Mouse (Mus musculus): ENCODE results near the gene Clk2.

Clk2 gene

GRCm38 (mm10) chr3:89164506-89165267, at the start of gene Clk2:
TSS of gene Clk2 (plus strand) at chr3:89164795.
- DNase-seq (ENCODE audit: low read depth in 1 of 2, low spot score in 2 of 2): peak; percentile 85 to 88

DNA sequence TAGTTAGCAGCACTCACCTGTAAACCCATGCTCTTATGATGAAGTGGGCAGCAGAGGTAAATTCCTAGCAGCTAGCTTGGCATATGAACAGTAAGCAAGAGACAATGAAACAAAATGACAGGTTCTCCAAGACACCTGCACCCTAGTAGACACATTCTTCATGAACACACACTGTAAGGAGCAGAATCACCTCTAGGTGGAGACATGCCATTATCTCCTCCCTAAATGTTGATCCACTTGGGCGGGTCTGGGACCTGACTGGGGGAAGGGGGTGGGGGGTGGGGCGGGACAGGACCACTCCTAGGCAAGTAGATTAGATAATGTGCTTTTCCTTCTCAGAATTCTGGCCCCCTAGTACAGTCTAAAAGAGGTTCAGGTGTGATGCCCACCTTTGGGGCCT, 49.1 kb upstream of the Clk2 start:
- no peak for DNase-seq (ENCODE audit: low read depth in 1 of 2, low spot score in 2 of 2)

DNA sequence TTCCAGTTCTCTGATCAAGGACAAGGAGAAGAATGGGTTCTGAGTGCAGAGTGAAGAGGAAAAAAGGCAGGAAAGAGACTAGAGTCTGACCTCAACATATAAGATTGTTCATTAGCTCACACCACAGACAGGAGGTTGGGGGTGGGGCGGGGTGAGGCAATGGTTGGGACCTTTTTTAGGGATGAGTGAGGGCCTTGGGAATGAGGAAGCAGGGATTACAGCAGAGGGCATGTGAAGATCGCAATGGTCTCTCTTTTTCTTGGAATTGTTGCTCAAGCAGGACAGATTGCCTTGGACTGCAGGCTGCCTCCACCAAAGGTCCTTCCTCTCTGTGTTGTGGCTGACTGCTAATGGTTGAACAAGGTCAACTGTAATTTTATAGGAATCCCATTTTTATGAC, 41.3 kb upstream of the Clk2 start:
- DNase-seq (ENCODE audit: low read depth in 1 of 2, low spot score in 2 of 2): no peak

- no peak for DNase-seq (ENCODE audit: low read depth in 1 of 2, low spot score in 2 of 2)
These were observed 40.4 kb upstream of the Clk2 start for GRCm38 (mm10) chr3:89124241-89124640.

- no peak for DNase-seq (ENCODE audit: low read depth in 1 of 2, low spot score in 2 of 2)
These were observed 38.6 kb upstream of the Clk2 start for GRCm38 (mm10) chr3:89125981-89126380.

- DNase-seq (ENCODE audit: low read depth in 1 of 2, low spot score in 2 of 2): no peak
These were observed 34.7 kb upstream of the Clk2 start for GRCm38 (mm10) chr3:89129908-89130307.

- DNase-seq (ENCODE audit: low read depth in 1 of 2, low spot score in 2 of 2): no peak
These were observed 32.8 kb upstream of the Clk2 start for GRCm38 (mm10) chr3:89131816-89132215.

GRCm38 (mm10) chr3:89132285-89133062, 32.1 kb upstream of the Clk2 start:
- DNase-seq (ENCODE audit: low read depth in 1 of 2, low spot score in 2 of 2): no peak

DNA sequence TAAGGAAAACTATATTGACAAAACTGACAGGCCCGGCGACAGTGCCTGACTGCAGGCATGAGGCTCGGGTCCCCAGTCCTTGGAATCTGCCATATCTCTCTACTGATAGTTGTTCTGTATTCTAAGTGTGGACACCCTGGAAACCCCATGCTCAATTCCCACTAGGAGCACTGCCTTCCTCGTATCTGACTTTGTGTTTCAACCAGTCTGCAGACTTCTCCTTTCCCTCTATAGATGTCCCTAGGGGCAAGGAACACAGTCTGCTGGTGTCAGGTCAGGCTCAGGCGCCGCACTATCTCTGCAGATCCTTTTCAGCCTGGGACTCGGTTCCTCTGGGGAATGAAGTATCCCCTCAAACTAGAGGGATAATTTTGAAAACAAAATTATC, 31.5 kb upstream of the Clk2 start:
- DNase-seq (ENCODE audit: low read depth in 1 of 2, low spot score in 2 of 2): no peak

GRCm38 (mm10) chr3:89133752-89134151, 30.8 kb upstream of the Clk2 start:
- DNase-seq (ENCODE audit: low read depth in 1 of 2, low spot score in 2 of 2): no peak

GRCm38 (mm10) chr3:89135958-89136357, 28.6 kb upstream of the Clk2 start, which contains the start of gene Pklr:
TSS of gene Pklr (plus strand) at chr3:89136142.
- no peak for DNase-seq (ENCODE audit: low read depth in 1 of 2, low spot score in 2 of 2)

GRCm38 (mm10) chr3:89136365-89136764, 28.2 kb upstream of the Clk2 start:
- DNase-seq (ENCODE audit: low read depth in 1 of 2, low spot score in 2 of 2): no peak

DNA sequence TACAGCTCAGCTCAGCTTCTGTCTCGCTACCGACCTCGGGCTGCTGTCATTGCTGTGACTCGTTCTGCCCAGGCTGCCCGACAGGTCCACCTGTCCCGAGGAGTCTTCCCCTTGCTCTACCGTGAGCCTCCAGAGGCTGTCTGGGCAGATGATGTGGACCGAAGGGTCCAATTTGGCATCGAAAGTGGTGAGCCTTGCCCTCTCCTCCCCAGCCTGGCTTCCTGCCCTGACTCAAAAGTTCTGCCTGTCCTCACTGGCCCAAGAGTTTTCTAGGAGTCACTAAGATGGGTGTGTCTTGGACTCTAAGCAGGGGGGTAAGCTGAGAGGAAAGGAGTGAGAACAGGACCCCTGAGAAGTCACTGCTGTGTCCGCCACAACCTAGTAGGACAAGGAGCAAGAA, 19.8 kb upstream of the Clk2 start:
- DNase-seq (ENCODE audit: low read depth in 1 of 2, low spot score in 2 of 2): no peak

- no peak for DNase-seq (ENCODE audit: low read depth in 1 of 2, low spot score in 2 of 2)
These were observed 19.0 kb upstream of the Clk2 start for GRCm38 (mm10) chr3:89145566-89145965.

DNA sequence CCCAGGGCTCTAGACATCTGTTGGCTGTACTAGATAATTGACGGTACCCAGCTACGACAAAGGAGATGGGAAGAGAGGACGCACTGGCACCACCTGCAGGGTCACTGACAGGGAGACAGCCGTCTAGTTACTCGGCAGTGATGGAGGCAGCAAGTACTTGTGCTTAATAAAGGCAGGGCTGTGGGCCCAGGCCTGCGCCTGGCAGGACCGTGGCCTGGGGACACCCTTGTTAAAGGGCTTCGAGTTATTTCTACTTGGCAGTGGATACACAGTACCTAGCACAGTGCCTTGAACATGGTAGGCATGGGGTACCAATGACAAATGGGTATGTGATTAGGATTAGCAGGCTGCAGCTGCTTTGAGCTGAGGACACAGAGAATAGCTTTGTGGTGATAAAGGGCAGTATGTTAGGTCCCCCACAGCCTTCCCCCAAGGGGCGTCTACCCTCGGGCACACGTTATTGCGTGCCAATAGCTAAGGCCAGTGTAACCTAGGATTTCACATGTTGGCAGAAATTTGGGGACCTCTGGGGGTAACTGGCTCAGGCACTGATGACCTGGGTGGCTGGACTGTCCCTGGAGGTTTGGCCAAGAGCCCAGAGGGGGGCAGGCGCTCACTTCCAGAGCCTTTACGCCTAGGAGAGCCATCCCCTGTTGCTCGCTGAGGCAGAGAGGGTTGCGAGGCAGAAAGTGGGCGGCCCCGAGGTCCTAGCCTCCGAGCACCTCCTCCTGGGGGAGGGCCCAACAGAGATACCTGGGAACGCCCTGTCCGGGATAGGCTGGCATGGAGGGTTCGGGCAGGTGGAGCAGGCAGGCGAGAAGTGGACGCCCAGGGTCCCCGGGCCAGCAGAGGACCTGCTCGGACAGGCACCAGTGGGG, 17.3 kb upstream of the Clk2 start:
- no peak for DNase-seq (ENCODE audit: low read depth in 1 of 2, low spot score in 2 of 2)

GRCm38 (mm10) chr3:89147979-89148311, 16.6 kb upstream of the Clk2 start:
- no peak for DNase-seq (ENCODE audit: low read depth in 1 of 2, low spot score in 2 of 2)

GRCm38 (mm10) chr3:89148567-89148966, 16.0 kb upstream of the Clk2 start:
- DNase-seq (ENCODE audit: low read depth in 1 of 2, low spot score in 2 of 2): no peak

DNA sequence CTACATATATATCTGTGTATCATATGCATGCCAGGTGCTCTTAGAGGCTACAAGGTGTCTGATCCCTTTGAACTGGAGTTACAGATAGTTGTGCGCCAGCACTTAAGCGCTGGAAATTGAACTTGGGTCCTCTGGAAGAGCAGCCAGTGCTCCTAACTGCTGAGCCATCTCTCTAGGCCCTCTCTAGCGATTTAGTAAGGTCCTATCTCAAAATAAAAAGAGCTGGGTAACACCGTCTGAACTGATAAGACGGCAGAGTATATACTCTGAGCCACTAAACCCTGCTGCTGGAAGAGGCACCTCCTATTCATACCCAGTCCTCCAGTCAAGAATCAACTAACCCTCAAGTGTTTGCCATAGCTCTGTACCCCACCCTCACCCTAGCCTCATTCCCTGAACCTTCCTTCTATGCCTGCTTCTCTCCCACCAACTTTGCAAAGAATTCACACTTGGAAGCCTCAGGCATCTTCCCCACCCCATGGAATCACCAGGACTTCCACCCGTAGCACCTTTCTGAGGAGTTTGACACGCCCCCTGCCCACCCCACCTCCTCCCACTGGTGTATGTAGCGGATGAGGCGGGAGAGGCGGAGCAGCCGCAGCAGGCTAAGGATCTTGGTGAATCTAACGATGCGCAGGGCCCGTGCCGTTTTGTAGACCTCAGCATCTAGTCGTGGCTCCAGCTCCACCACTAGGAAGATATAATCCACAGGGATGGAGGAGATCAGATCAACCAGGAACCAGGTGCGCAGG, 12.3 kb upstream of the Clk2 start:
- no peak for DNase-seq (ENCODE audit: low read depth in 1 of 2, low spot score in 2 of 2)

- DNase-seq (ENCODE audit: low read depth in 1 of 2, low spot score in 2 of 2): no peak
These were observed 7.6 kb upstream of the Clk2 start for GRCm38 (mm10) chr3:89156951-89157350.

DNA sequence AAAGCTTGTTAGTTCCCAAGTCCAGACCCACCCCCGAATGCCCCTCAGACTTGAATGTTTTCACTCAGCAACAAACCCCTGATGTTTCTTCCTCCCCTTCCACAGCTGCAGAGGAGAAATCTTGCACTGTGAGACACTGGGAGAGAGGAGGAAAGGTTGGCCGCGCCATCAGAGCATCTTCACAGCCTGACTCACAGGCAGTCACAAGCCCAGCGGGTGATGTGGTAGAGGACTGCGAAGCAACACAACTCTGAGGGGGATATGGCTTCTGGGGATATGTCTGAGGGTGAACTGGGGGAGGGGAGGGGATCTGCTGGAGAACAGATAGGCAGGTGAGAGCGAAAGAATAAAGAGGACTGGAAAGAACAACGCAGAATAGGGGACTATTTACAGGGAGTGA, 5.9 kb upstream of the Clk2 start:
- no peak for DNase-seq (ENCODE audit: low read depth in 1 of 2, low spot score in 2 of 2)

DNA sequence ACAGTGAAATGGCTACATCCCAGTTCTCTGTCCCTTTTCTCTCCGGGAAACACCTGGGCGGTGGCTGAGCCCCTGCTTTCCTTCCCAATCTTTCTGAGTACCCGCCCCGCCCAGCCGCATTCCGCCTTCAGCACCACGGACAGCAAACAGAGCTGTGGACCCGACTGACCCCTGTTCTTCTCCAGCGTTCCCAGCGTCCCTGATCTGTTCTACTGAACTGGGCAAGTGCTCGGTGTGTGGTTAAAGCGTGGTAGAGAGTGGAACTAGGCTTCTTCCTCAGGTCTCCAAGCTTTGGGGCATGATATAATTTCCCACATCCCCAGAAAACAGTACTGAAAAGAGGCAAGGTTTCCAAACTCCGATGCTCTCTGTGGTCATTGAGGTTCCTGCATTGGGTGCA, 5.4 kb upstream of the Clk2 start:
- DNase-seq (ENCODE audit: low read depth in 1 of 2, low spot score in 2 of 2): no peak
